Mouse (Mus musculus): ENCODE measurements around the gene Aprt. TPM values are rescaled to one million over a fixed set of nuclear protein-coding genes. Genes with fewer than 3 reads are reported as not detected.

The Aprt gene
- polyA plus RNA-seq, 1 experiment from 2014 or later: 355 TPM

GRCm38 (mm10) chr8:122526084-122526483 is 50.6 kb downstream of the Aprt start:
- H3K9ac ChIP-seq: 0 out of 2 replicates have a peak overlapping the region, but pooled peaks have one; percentile 11
- 68% methylated on average over 3 of the region's 3 CpGs for WGBS

DNA sequence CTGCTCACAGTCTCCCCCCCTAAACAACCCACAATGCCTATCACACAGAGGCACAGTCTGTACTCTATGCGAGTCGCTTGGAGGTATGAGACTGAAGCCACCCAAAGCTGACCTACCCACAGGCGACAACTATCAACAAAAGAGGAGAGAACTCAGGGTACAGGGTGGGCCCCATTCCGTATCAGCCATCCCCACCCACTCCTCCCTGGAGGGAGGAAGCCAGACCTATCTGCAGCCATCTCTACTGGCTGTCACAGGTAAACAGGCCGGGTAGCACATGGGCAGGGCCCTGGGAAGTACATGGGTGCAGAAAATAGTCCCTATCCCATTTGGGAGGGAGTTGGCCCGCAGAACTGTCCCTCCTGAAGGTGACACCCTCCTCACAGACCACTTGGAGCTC is 51.7 kb downstream of the Aprt start:
- Histone ChIP-seq H3K27ac (no peak overlapping the region; the same call in 1 of the 2 replicates), H3K27me3 (no peaks in the 10 kb centered on the region), H3K9ac (no peak overlapping the region), H3K9me3 (no peaks in the 10 kb centered on the region), H3K36me3 (peaks cover 7% of the 10 kb centered on the region; the same call in 1 of the 2 replicates), H3K4me1 (peaks cover 44% of the 10 kb centered on the region), H3K4me2 (no peak overlapping the region), H3K4me3 (no peak overlapping the region)
- 67% methylated on average over 6 of the region's 6 CpGs for WGBS
- no peak for ATAC-seq (ENCODE audit: insufficient number of reproducible peaks, insufficient read depth, low FRiP score, low TSS enrichment, low read depth)

More at GRCm38 (mm10) chr8:122526084-122526483, 50.6 kb downstream of the Aprt start:
- H3K27ac ChIP-seq: peak overlapping the region; percentile 48; the same call in 1 of the 2 replicates
- H3K4me2 ChIP-seq: no peak overlapping the region
- H3K27me3 ChIP-seq: no peaks in the 10 kb centered on the region
- no peak overlapping the region for H3K4me3 ChIP-seq
- no peaks in the 10 kb centered on the region for H3K9me3 ChIP-seq
- ATAC-seq (ENCODE audit: insufficient number of reproducible peaks, insufficient read depth, low FRiP score, low TSS enrichment, low read depth): no peak
- peaks cover 44% of the 10 kb centered on the region for H3K4me1 ChIP-seq
- H3K36me3 ChIP-seq: peaks cover 7% of the 10 kb centered on the region; the same call in 1 of the 2 replicates

Small RNA genes within 50 kb of the gene (microRNA-seq; reads per million reads assigned to microRNA genes)
- not detected for gene Mir6396

Other genes starting within 250 kb of the Aprt start
- 0.26 and 0.66 TPM in 2 replicates for gene Trhr2, start 216.2 kb downstream of the Aprt start, polyA plus RNA-seq (2015; fragmentation: Nextera tagmentation; extraction: Ambion mirVana)
- 54.8 and 59.1 TPM in 2 replicates for gene Zc3h18, start 200.3 kb downstream of the Aprt start, polyA plus RNA-seq (2015; fragmentation: Nextera tagmentation; extraction: Ambion mirVana)
- 0.31 TPM in 1 of 2 replicates, not detected in the other for gene Il17c, start 154.9 kb downstream of the Aprt start, polyA plus RNA-seq (2015; fragmentation: Nextera tagmentation; extraction: Ambion mirVana)
- 118 and 120 TPM in 2 replicates for gene Cyba, start 144.0 kb downstream of the Aprt start, polyA plus RNA-seq (2015; fragmentation: Nextera tagmentation; extraction: Ambion mirVana)
- gene Mvd, start 133.5 kb downstream of the Aprt start, polyA plus RNA-seq (2015; fragmentation: Nextera tagmentation; extraction: Ambion mirVana): 34.8 and 43.3 TPM in 2 replicates
- 1.2 TPM in 2 replicates for gene Snai3, start 116.2 kb downstream of the Aprt start, polyA plus RNA-seq (2015; fragmentation: Nextera tagmentation; extraction: Ambion mirVana)
- gene Rnf166, start 100.8 kb downstream of the Aprt start, polyA plus RNA-seq (2015; fragmentation: Nextera tagmentation; extraction: Ambion mirVana): 51.1 and 51.3 TPM in 2 replicates
- 54.9 and 69.0 TPM in 2 replicates for gene Ctu2, start 100.8 kb downstream of the Aprt start, polyA plus RNA-seq (2015; fragmentation: Nextera tagmentation; extraction: Ambion mirVana)
- 8.4 and 16.2 TPM in 2 replicates for gene Piezo1, start 25.6 kb downstream of the Aprt start, polyA plus RNA-seq (2015; fragmentation: Nextera tagmentation; extraction: Ambion mirVana)
- gene Cdt1, start 8.9 kb downstream of the Aprt start, polyA plus RNA-seq (2015; fragmentation: Nextera tagmentation; extraction: Ambion mirVana): 34.3 and 39.6 TPM in 2 replicates
- 7.5 and 7.6 TPM in 2 replicates for gene Galns, start 34.6 kb upstream of the Aprt start, polyA plus RNA-seq (2015; fragmentation: Nextera tagmentation; extraction: Ambion mirVana)
- gene Trappc2l, start 34.7 kb upstream of the Aprt start, polyA plus RNA-seq (2015; fragmentation: Nextera tagmentation; extraction: Ambion mirVana): 53.0 and 57.7 TPM in 2 replicates
- not detected in 2 replicates for gene Pabpn1l, start 45.8 kb upstream of the Aprt start, polyA plus RNA-seq (2015; fragmentation: Nextera tagmentation; extraction: Ambion mirVana)
- 4.6 TPM in 2 replicates for gene Cbfa2t3, start 122.2 kb upstream of the Aprt start, polyA plus RNA-seq (2015; fragmentation: Nextera tagmentation; extraction: Ambion mirVana)
- 16.4 and 18.9 TPM in 2 replicates for gene Acsf3, start 198.6 kb upstream of the Aprt start, polyA plus RNA-seq (2015; fragmentation: Nextera tagmentation; extraction: Ambion mirVana)

Measured in embryonic facial prominence, embryonic 13.5 days (tissue).